Mouse (Mus musculus): ENCODE measurements around the gene 1700011L22Rik. TPM values are rescaled to one million over a fixed set of nuclear protein-coding genes. Genes with fewer than 3 reads are reported as not detected.

1700011L22Rik gene
- polyA plus RNA-seq, 1 experiment from 2014 or later = not detected

- H3K9ac ChIP-seq (ENCODE audit: low read depth, low read length) = no peak overlapping the region
- H3K36me3 ChIP-seq (ENCODE audit: control insufficient read depth, insufficient read depth, low read length) = no peaks in the 10 kb centered on the region
- H3K27me3 ChIP-seq (replicated peaks; ENCODE audit: control insufficient read depth, insufficient read depth, low read length) = no peaks in the 10 kb centered on the region
- no peak overlapping the region for H3K27ac ChIP-seq (replicated peaks; ENCODE audit: low read depth, low read length)
- peaks cover 13% of the 10 kb centered on the region for H3K4me1 ChIP-seq (ENCODE audit: control insufficient read depth, insufficient read depth, low read length)
- ATAC-seq (ENCODE audit: low read depth) (no peak), DNase-seq (ENCODE audit: low spot score) (no peak)
- no peak overlapping the region for H3K4me3 ChIP-seq (ENCODE audit: low read depth, low read length)
- 89% methylated on average over 3 of the region's 3 CpGs for WGBS
- no peak overlapping the region for H3K4me2 ChIP-seq (ENCODE audit: low read depth, low read length)
- H3K9me3 ChIP-seq (ENCODE audit: control insufficient read depth, low read length) = peaks cover 14% of the 10 kb centered on the region; the same call in 1 of the 2 replicates
These were observed 22.3 kb downstream of the 1700011L22Rik start for GRCm38 (mm10) chr8:79226046-79226445.

GRCm38 (mm10) chr8:79225586-79225985 is 22.8 kb downstream of the 1700011L22Rik start:
- Histone ChIP-seq H3K4me1 (ENCODE audit: control insufficient read depth, insufficient read depth, low read length) (peaks cover 13% of the 10 kb centered on the region), H3K27me3 (replicated peaks; ENCODE audit: control insufficient read depth, insufficient read depth, low read length) (no peaks in the 10 kb centered on the region), H3K4me2 (ENCODE audit: low read depth, low read length) (no peak overlapping the region), H3K36me3 (ENCODE audit: control insufficient read depth, insufficient read depth, low read length) (no peaks in the 10 kb centered on the region), H3K4me3 (ENCODE audit: low read depth, low read length) (no peak overlapping the region), H3K9me3 (ENCODE audit: control insufficient read depth, low read length) (peaks cover 14% of the 10 kb centered on the region; the same call in 1 of the 2 replicates), H3K9ac (ENCODE audit: low read depth, low read length) (no peak overlapping the region), H3K27ac (replicated peaks; ENCODE audit: low read depth, low read length) (no peak overlapping the region)
- DNase-seq (ENCODE audit: low spot score) (no peak), ATAC-seq (ENCODE audit: low read depth) (no peak)
- 79% methylated on average over 7 of the region's 7 CpGs for WGBS

- ATAC-seq (ENCODE audit: low read depth) (no peak), DNase-seq (ENCODE audit: low spot score) (no peak)
- H3K27ac ChIP-seq (replicated peaks; ENCODE audit: low read depth, low read length) = no peak overlapping the region
- H3K4me2 ChIP-seq (ENCODE audit: low read depth, low read length) = no peak overlapping the region
- peaks cover 13% of the 10 kb centered on the region for H3K4me1 ChIP-seq (ENCODE audit: control insufficient read depth, insufficient read depth, low read length)
- H3K27me3 ChIP-seq (replicated peaks; ENCODE audit: control insufficient read depth, insufficient read depth, low read length) = no peaks in the 10 kb centered on the region
- H3K36me3 ChIP-seq (ENCODE audit: control insufficient read depth, insufficient read depth, low read length) = no peaks in the 10 kb centered on the region
- H3K9me3 ChIP-seq (ENCODE audit: control insufficient read depth, low read length) = peaks cover 14% of the 10 kb centered on the region; the same call in 1 of the 2 replicates
- WGBS = 81% methylated on average over 9 of the region's 9 CpGs
- H3K4me3 ChIP-seq (ENCODE audit: low read depth, low read length) = no peak overlapping the region
- H3K9ac ChIP-seq (ENCODE audit: low read depth, low read length) = no peak overlapping the region
These were observed 24.0 kb downstream of the 1700011L22Rik start for GRCm38 (mm10) chr8:79224363-79224762.

- H3K36me3 ChIP-seq (ENCODE audit: control insufficient read depth, insufficient read depth, low read length) = no peaks in the 10 kb centered on the region
- H3K4me1 ChIP-seq (ENCODE audit: control insufficient read depth, insufficient read depth, low read length) = peaks cover 13% of the 10 kb centered on the region
- DNase-seq (ENCODE audit: low spot score) (no peak), ATAC-seq (ENCODE audit: low read depth) (no peak)
- no peak overlapping the region for H3K9ac ChIP-seq (ENCODE audit: low read depth, low read length)
- no peak overlapping the region for H3K4me2 ChIP-seq (ENCODE audit: low read depth, low read length)
- no peaks in the 10 kb centered on the region for H3K27me3 ChIP-seq (replicated peaks; ENCODE audit: control insufficient read depth, insufficient read depth, low read length)
- 69% methylated on average over 5 of the region's 5 CpGs for WGBS
- H3K9me3 ChIP-seq (ENCODE audit: control insufficient read depth, low read length) = 0 out of 2 replicates have a peak, but pooled peaks cover 8% of the 10 kb centered on the region
- peak overlapping the region; percentile 28; the same call in 1 of the 2 replicates for H3K27ac ChIP-seq (replicated peaks; ENCODE audit: low read depth, low read length)
- H3K4me3 ChIP-seq (ENCODE audit: low read depth, low read length) = no peak overlapping the region
These were observed 25.6 kb downstream of the 1700011L22Rik start for GRCm38 (mm10) chr8:79222752-79223141.

- Histone ChIP-seq H3K27me3 (replicated peaks; ENCODE audit: control insufficient read depth, insufficient read depth, low read length) (no peaks in the 10 kb centered on the region), H3K36me3 (ENCODE audit: control insufficient read depth, insufficient read depth, low read length) (no peaks in the 10 kb centered on the region), H3K9ac (ENCODE audit: low read depth, low read length) (no peak overlapping the region), H3K4me2 (ENCODE audit: low read depth, low read length) (no peak overlapping the region), H3K27ac (replicated peaks; ENCODE audit: low read depth, low read length) (peak overlapping the region; percentile 56; the same call in 1 of the 2 replicates), H3K4me1 (ENCODE audit: control insufficient read depth, insufficient read depth, low read length) (peaks cover 13% of the 10 kb centered on the region), H3K9me3 (ENCODE audit: control insufficient read depth, low read length) (0 out of 2 replicates have a peak, but pooled peaks cover 8% of the 10 kb centered on the region), H3K4me3 (ENCODE audit: low read depth, low read length) (no peak overlapping the region)
- DNase-seq (ENCODE audit: low spot score) = peak; percentile 64
- WGBS = 30% methylated on average over 5 of the region's 5 CpGs
- ATAC-seq (ENCODE audit: low read depth) = peak; percentile 71
These were observed 26.1 kb downstream of the 1700011L22Rik start for GRCm38 (mm10) chr8:79222106-79222751.

- WGBS = 52% methylated on average over 9 of the region's 9 CpGs
These were observed 36.7 kb downstream of the 1700011L22Rik start for GRCm38 (mm10) chr8:79211630-79212029.

GRCm38 (mm10) chr8:79209641-79210358 is 38.6 kb downstream of the 1700011L22Rik start:
- H3K9me3 ChIP-seq (ENCODE audit: control insufficient read depth, low read length) = no peaks in the 10 kb centered on the region
- H3K27ac ChIP-seq (replicated peaks; ENCODE audit: low read depth, low read length) = peak overlapping the region; percentile 98
- H3K36me3 ChIP-seq (ENCODE audit: control insufficient read depth, insufficient read depth, low read length) = no peaks in the 10 kb centered on the region
- WGBS = 2% methylated on average over 27 of the region's 27 CpGs
- peak overlapping the region; percentile 62 for H3K4me2 ChIP-seq (ENCODE audit: low read depth, low read length)
- DNase-seq (ENCODE audit: low spot score) (peak; percentile 88), ATAC-seq (ENCODE audit: low read depth) (peak; percentile 82)
- H3K27me3 ChIP-seq (replicated peaks; ENCODE audit: control insufficient read depth, insufficient read depth, low read length) = no peaks in the 10 kb centered on the region
- H3K4me1 ChIP-seq (ENCODE audit: control insufficient read depth, insufficient read depth, low read length) = peaks cover 53% of the 10 kb centered on the region
- peak overlapping the region; percentile 24 for H3K4me3 ChIP-seq (ENCODE audit: low read depth, low read length)
- peak overlapping the region; percentile 62 for H3K9ac ChIP-seq (ENCODE audit: low read depth, low read length)

More at GRCm38 (mm10) chr8:79211630-79212029, 36.7 kb downstream of the 1700011L22Rik start:
- Histone ChIP-seq H3K36me3 (ENCODE audit: control insufficient read depth, insufficient read depth, low read length) (no peaks in the 10 kb centered on the region), H3K27me3 (replicated peaks; ENCODE audit: control insufficient read depth, insufficient read depth, low read length) (no peaks in the 10 kb centered on the region), H3K27ac (replicated peaks; ENCODE audit: low read depth, low read length) (no peak overlapping the region; the same call in 1 of the 2 replicates), H3K9ac (ENCODE audit: low read depth, low read length) (no peak overlapping the region), H3K9me3 (ENCODE audit: control insufficient read depth, low read length) (no peaks in the 10 kb centered on the region), H3K4me1 (ENCODE audit: control insufficient read depth, insufficient read depth, low read length) (peaks cover 49% of the 10 kb centered on the region), H3K4me2 (ENCODE audit: low read depth, low read length) (no peak overlapping the region), H3K4me3 (ENCODE audit: low read depth, low read length) (no peak overlapping the region)
- DNase-seq (ENCODE audit: low spot score) (no peak), ATAC-seq (ENCODE audit: low read depth) (no peak)

- H3K27me3 ChIP-seq (replicated peaks; ENCODE audit: control insufficient read depth, insufficient read depth, low read length) = no peaks in the 10 kb centered on the region
- H3K27ac ChIP-seq (replicated peaks; ENCODE audit: low read depth, low read length) = peak overlapping the region; percentile 98
- peak overlapping the region; percentile 62 for H3K9ac ChIP-seq (ENCODE audit: low read depth, low read length)
- peaks cover 53% of the 10 kb centered on the region for H3K4me1 ChIP-seq (ENCODE audit: control insufficient read depth, insufficient read depth, low read length)
- H3K36me3 ChIP-seq (ENCODE audit: control insufficient read depth, insufficient read depth, low read length) = no peaks in the 10 kb centered on the region
- no peaks in the 10 kb centered on the region for H3K9me3 ChIP-seq (ENCODE audit: control insufficient read depth, low read length)
- 5% methylated on average over 15 of the region's 15 CpGs for WGBS
- DNase-seq (ENCODE audit: low spot score) (peak; percentile 94), ATAC-seq (ENCODE audit: low read depth) (peak; percentile 82)
- peak overlapping the region; percentile 62 for H3K4me2 ChIP-seq (ENCODE audit: low read depth, low read length)
- H3K4me3 ChIP-seq (ENCODE audit: low read depth, low read length) = peak overlapping the region; percentile 24
These were observed 39.4 kb downstream of the 1700011L22Rik start for GRCm38 (mm10) chr8:79208691-79209640.
